Mouse (Mus musculus): Measurements from ENCODE around the gene Ak6. TPM values are rescaled to one million over a fixed set of nuclear protein-coding genes. Genes with fewer than 3 reads are reported as not detected.

Ak6 gene
- polyA plus RNA-seq, 1 experiment = 115 TPM

DNA sequence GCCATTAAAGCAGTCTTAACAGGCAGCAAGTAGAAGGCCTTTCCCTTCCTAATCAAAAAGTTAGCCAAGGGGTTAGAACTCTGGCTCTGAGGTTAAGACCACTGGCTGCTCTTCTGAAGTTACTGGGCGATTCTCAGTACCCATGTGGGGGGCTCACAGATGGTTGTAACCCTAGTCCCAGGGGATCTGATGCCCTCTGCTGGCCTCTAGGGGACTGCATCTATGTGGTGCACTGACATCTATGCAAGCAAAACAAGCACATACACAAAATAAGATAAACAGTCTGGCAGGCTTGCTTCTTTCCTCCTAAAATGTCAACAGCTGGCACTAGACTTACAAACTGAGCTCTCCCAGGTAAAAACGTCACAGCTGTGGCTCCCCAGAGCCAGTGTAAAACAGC is 37.9 kb upstream of the Ak6 start:
- no peak for TF ChIP-seq POLR2AphosphoS2 (IDR thresholded peaks at IDR 0.05; ENCODE audit: insufficient read length, low read depth)
- no peak for TF ChIP-seq MYOG (IDR thresholded peaks at IDR 0.05; ENCODE audit: control insufficient read depth in 1 of 3, insufficient read depth in 1 of 3, insufficient read length in 2 of 3, low read depth in 2 of 3)
- no peak for TF ChIP-seq TCF3 (IDR thresholded peaks at IDR 0.05; ENCODE audit: insufficient read length, low read depth)
- TF ChIP-seq SRF (IDR thresholded peaks at IDR 0.05; ENCODE audit: control insufficient read depth, insufficient read length, low read depth) = no peak
- TF ChIP-seq MYOD1 (IDR thresholded peaks at IDR 0.05; ENCODE audit: control insufficient read depth in 1 of 3, insufficient read length in 2 of 3, low read depth in 2 of 3) = no peak
- TF ChIP-seq USF1 (IDR thresholded peaks at IDR 0.05; ENCODE audit: low read depth) = no peak
- TF ChIP-seq MAX (IDR thresholded peaks at IDR 0.05; ENCODE audit: low read depth) = no peak
- no peak for TF ChIP-seq CEBPB (IDR thresholded peaks at IDR 0.05; ENCODE audit: insufficient read depth, poor library complexity, severe bottlenecking)
- TF ChIP-seq POLR2A (IDR thresholded peaks at IDR 0.05; ENCODE audit: insufficient read length, low read depth) = no peak
- no peak for TF ChIP-seq TCF12 (IDR thresholded peaks at IDR 0.05; ENCODE audit: insufficient read depth, poor library complexity, severe bottlenecking)
- H3K27me3 ChIP-seq (ENCODE audit: control insufficient read depth, insufficient read depth, insufficient read length) = no peaks in the 10 kb centered on the region
- no peak overlapping the region for H3K4me3 ChIP-seq
- H3ac ChIP-seq (ENCODE audit: control insufficient read depth, insufficient read length) = no peak overlapping the region
- H3K36me3 ChIP-seq (ENCODE audit: control insufficient read depth, insufficient read depth) = no peaks in the 10 kb centered on the region
- no peaks in the 10 kb centered on the region for H3K79me2 ChIP-seq (ENCODE audit: control insufficient read depth, insufficient read depth)
- no peak overlapping the region for H3K4me2 ChIP-seq (ENCODE audit: low read depth)

DNA sequence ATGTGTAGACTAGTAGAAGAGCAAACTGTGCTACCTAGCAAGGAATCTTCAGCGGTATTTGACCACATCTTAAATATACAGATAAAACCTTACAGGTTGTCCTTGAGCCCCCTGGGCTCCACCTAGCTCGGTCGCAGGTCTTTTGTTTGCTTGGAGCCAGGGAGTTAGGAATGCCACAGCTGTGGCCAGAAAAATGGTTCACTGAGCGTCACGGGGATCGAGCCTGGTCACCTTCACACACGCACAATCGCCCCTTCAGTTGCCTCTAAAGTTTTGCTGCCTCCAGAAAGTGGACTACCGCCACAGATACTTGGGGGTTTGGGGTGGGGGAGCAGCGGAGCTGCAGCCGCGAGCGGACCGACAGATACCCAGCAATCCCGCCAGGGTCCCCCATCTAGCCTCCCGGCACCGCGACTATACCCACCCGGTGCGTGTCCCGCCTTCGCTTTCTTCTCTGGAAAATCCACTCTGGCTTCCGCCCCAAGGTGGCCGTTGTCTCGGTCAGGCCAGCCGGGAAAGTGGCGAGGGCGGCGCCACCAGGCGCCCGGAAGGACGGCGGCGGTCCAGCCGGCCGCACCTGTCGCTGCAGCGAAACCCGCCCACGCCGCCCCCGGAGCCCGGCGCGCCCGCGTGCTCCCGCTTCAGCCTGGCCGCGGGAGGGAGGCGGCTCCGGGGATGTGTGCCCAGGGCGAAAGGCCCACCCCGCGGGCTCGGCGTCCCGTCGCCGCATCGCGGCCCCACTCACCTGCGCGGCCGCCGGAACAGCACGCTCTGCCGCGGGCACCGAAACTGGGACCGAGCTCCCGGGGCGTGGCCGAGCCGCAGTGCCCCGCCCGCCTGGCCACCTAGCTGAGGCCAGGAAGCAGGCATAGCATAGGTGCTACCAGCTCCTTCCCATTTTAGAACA is 34.3 kb upstream of the Ak6 start, which contains the start of gene Marveld2:
Marveld2 (minus strand) TSS at position 791 of the 907 bp plus-strand sequence.
- Histone ChIP-seq H3K36me3 (ENCODE audit: control insufficient read depth, insufficient read depth) (peaks cover 25% of the 10 kb centered on the region), H3K4me3 (no peak within 1 kb of the TSS), H3K27me3 (ENCODE audit: control insufficient read depth, insufficient read depth, insufficient read length) (no peaks in the 10 kb centered on the region), H3K4me2 (ENCODE audit: low read depth) (no peak within 1 kb of the TSS), H3K79me2 (ENCODE audit: control insufficient read depth, insufficient read depth) (no peaks in the 10 kb centered on the region), H3ac (ENCODE audit: control insufficient read depth, insufficient read length) (no peak within 1 kb of the TSS)
- no peak for TF ChIP-seq MYOG (IDR thresholded peaks at IDR 0.05; ENCODE audit: control insufficient read depth in 1 of 3, insufficient read depth in 1 of 3, insufficient read length in 2 of 3, low read depth in 2 of 3)
- TF ChIP-seq USF1 (IDR thresholded peaks at IDR 0.05; ENCODE audit: low read depth) = no peak
- no peak for TF ChIP-seq CEBPB (IDR thresholded peaks at IDR 0.05; ENCODE audit: insufficient read depth, poor library complexity, severe bottlenecking)
- TF ChIP-seq POLR2AphosphoS2 (IDR thresholded peaks at IDR 0.05; ENCODE audit: insufficient read length, low read depth) = no peak
- TF ChIP-seq TCF3 (IDR thresholded peaks at IDR 0.05; ENCODE audit: insufficient read length, low read depth) = no peak
- TF ChIP-seq E2F4 (IDR thresholded peaks at IDR 0.05; ENCODE audit: insufficient read depth) = no peak
- TF ChIP-seq SRF (IDR thresholded peaks at IDR 0.05; ENCODE audit: control insufficient read depth, insufficient read length, low read depth) = no peak
- TF ChIP-seq MYOD1 (IDR thresholded peaks at IDR 0.05; ENCODE audit: control insufficient read depth in 1 of 3, insufficient read length in 2 of 3, low read depth in 2 of 3) = no peak
- no peak for TF ChIP-seq REST (IDR thresholded peaks at IDR 0.05; ENCODE audit: insufficient read depth, insufficient read length)
- no peak for TF ChIP-seq MAX (IDR thresholded peaks at IDR 0.05; ENCODE audit: low read depth)
- no peak for TF ChIP-seq TCF12 (IDR thresholded peaks at IDR 0.05; ENCODE audit: insufficient read depth, poor library complexity, severe bottlenecking)
- TF ChIP-seq POLR2A (IDR thresholded peaks at IDR 0.05; ENCODE audit: insufficient read length, low read depth) = no peak

- H3ac ChIP-seq (ENCODE audit: control insufficient read depth, insufficient read length) = no peak overlapping the region
- no peaks in the 10 kb centered on the region for H3K27me3 ChIP-seq (ENCODE audit: control insufficient read depth, insufficient read depth, insufficient read length)
- TF ChIP-seq TCF3 (IDR thresholded peaks at IDR 0.05; ENCODE audit: insufficient read length, low read depth) (no peak), POLR2AphosphoS2 (IDR thresholded peaks at IDR 0.05; ENCODE audit: insufficient read length, low read depth) (no peak), CEBPB (IDR thresholded peaks at IDR 0.05; ENCODE audit: insufficient read depth, poor library complexity, severe bottlenecking) (no peak), REST (IDR thresholded peaks at IDR 0.05; ENCODE audit: insufficient read depth, insufficient read length) (no peak), POLR2A (IDR thresholded peaks at IDR 0.05; ENCODE audit: insufficient read length, low read depth) (no peak), MYOG (IDR thresholded peaks at IDR 0.05; ENCODE audit: control insufficient read depth in 1 of 3, insufficient read depth in 1 of 3, insufficient read length in 2 of 3, low read depth in 2 of 3) (no peak), E2F4 (IDR thresholded peaks at IDR 0.05; ENCODE audit: insufficient read depth) (no peak), MYOD1 (IDR thresholded peaks at IDR 0.05; ENCODE audit: control insufficient read depth in 1 of 3, insufficient read length in 2 of 3, low read depth in 2 of 3) (no peak), MAX (IDR thresholded peaks at IDR 0.05; ENCODE audit: low read depth) (no peak), TCF12 (IDR thresholded peaks at IDR 0.05; ENCODE audit: insufficient read depth, poor library complexity, severe bottlenecking) (no peak), USF1 (IDR thresholded peaks at IDR 0.05; ENCODE audit: low read depth) (no peak), SRF (IDR thresholded peaks at IDR 0.05; ENCODE audit: control insufficient read depth, insufficient read length, low read depth) (no peak)
- H3K36me3 ChIP-seq (ENCODE audit: control insufficient read depth, insufficient read depth) = peaks cover 28% of the 10 kb centered on the region
- H3K79me2 ChIP-seq (ENCODE audit: control insufficient read depth, insufficient read depth) = no peaks in the 10 kb centered on the region
- no peak overlapping the region for H3K4me3 ChIP-seq
- H3K4me2 ChIP-seq (ENCODE audit: low read depth) = no peak overlapping the region
Observed at GRCm38 (mm10) chr13:100617583-100617982, 33.2 kb upstream of the Ak6 start.

GRCm38 (mm10) chr13:100622241-100622640 is 28.5 kb upstream of the Ak6 start:
- peak in 1 of 3 experiments; percentile 57 for TF ChIP-seq MYOG (IDR thresholded peaks at IDR 0.05; ENCODE audit: control insufficient read depth in 1 of 3, insufficient read depth in 1 of 3, insufficient read length in 2 of 3, low read depth in 2 of 3)
- TF ChIP-seq CEBPB (IDR thresholded peaks at IDR 0.05; ENCODE audit: insufficient read depth, poor library complexity, severe bottlenecking) = no peak
- no peak for TF ChIP-seq TCF12 (IDR thresholded peaks at IDR 0.05; ENCODE audit: insufficient read depth, poor library complexity, severe bottlenecking)
- TF ChIP-seq POLR2A (IDR thresholded peaks at IDR 0.05; ENCODE audit: insufficient read length, low read depth) = no peak
- TF ChIP-seq USF1 (IDR thresholded peaks at IDR 0.05; ENCODE audit: low read depth) = no peak
- peak in 2 of 3 experiments; percentile 13 to 59 for TF ChIP-seq MYOD1 (IDR thresholded peaks at IDR 0.05; ENCODE audit: control insufficient read depth in 1 of 3, insufficient read length in 2 of 3, low read depth in 2 of 3)
- TF ChIP-seq REST (IDR thresholded peaks at IDR 0.05; ENCODE audit: insufficient read depth, insufficient read length) = no peak
- no peak for TF ChIP-seq POLR2AphosphoS2 (IDR thresholded peaks at IDR 0.05; ENCODE audit: insufficient read length, low read depth)
- Histone ChIP-seq H3K79me2 (ENCODE audit: control insufficient read depth, insufficient read depth) (no peaks in the 10 kb centered on the region), H3K36me3 (ENCODE audit: control insufficient read depth, insufficient read depth) (peaks cover 45% of the 10 kb centered on the region), H3K27me3 (ENCODE audit: control insufficient read depth, insufficient read depth, insufficient read length) (no peaks in the 10 kb centered on the region), H3ac (ENCODE audit: control insufficient read depth, insufficient read length) (no peak overlapping the region), H3K4me2 (ENCODE audit: low read depth) (no peak overlapping the region), H3K4me3 (no peak overlapping the region)

Data from myocyte (in vitro differentiated cells).